Mouse (Mus musculus): ENCODE data around the gene Gss.
A peak's percentile ranks its signal among the peaks of the same experiment; 100 is the strongest.

Gene Gss

GRCm38 (mm10) chr2:155592137-155592853, at the start of gene Gss:
Gene Gss, minus strand, starts transcription at chr2:155592810.
- peak; percentile 98 for DNase-seq

- DNase-seq: peak; percentile 61
These were observed 49.2 kb upstream of the Gss start for GRCm38 (mm10) chr2:155641540-155642472.

- peak; percentile 92 for DNase-seq
These were observed 48.0 kb upstream of the Gss start for GRCm38 (mm10) chr2:155640656-155641055.

GRCm38 (mm10) chr2:155637411-155637810, 44.8 kb upstream of the Gss start:
- DNase-seq: no peak

GRCm38 (mm10) chr2:155636881-155637280, 44.3 kb upstream of the Gss start:
- DNase-seq: no peak

- DNase-seq: no peak
These were observed 43.4 kb upstream of the Gss start for GRCm38 (mm10) chr2:155635961-155636360.

- DNase-seq: no peak
These were observed 42.0 kb upstream of the Gss start for GRCm38 (mm10) chr2:155634562-155634961.

- DNase-seq: peak; percentile 69
These were observed 41.1 kb upstream of the Gss start for GRCm38 (mm10) chr2:155633731-155634130.

- DNase-seq: no peak
These were observed 40.5 kb upstream of the Gss start for GRCm38 (mm10) chr2:155633121-155633520.

GRCm38 (mm10) chr2:155632138-155632936, 39.7 kb upstream of the Gss start:
- DNase-seq: no peak

- DNase-seq: no peak
These were observed 38.2 kb upstream of the Gss start for GRCm38 (mm10) chr2:155630590-155631416.

GRCm38 (mm10) chr2:155630153-155630552, 37.5 kb upstream of the Gss start:
- no peak for DNase-seq

GRCm38 (mm10) chr2:155629231-155629661, 36.6 kb upstream of the Gss start:
- peak; percentile 74 for DNase-seq

GRCm38 (mm10) chr2:155628519-155628918, 35.9 kb upstream of the Gss start:
- peak; percentile 60 for DNase-seq

GRCm38 (mm10) chr2:155628112-155628511, 35.5 kb upstream of the Gss start:
- DNase-seq: peak; percentile 55

GRCm38 (mm10) chr2:155627030-155627738, 34.6 kb upstream of the Gss start:
- DNase-seq: peak; percentile 85

- no peak for DNase-seq
These were observed 33.7 kb upstream of the Gss start for GRCm38 (mm10) chr2:155626277-155626676.

GRCm38 (mm10) chr2:155624730-155625129, 32.1 kb upstream of the Gss start:
- no peak for DNase-seq

- DNase-seq: no peak
These were observed 31.4 kb upstream of the Gss start for GRCm38 (mm10) chr2:155623996-155624395.

GRCm38 (mm10) chr2:155622606-155623005, 30.0 kb upstream of the Gss start:
- no peak for DNase-seq

- peak; percentile 92 for DNase-seq
These were observed 27.2 kb upstream of the Gss start for GRCm38 (mm10) chr2:155619817-155620216.

Data from cerebellum, adult 9-10 months (tissue).